Mouse (Mus musculus): ENCODE data around the gene Ccn2.
"Not testable (repeated sequence)": the region's sequence is repeated elsewhere in the genome, so short reads cannot be mapped to it uniquely, and the experiment has no call there.

The Ccn2 gene

GRCm38 (mm10) chr10:24603727-24604126, 8.5 kb downstream of the Ccn2 start:
- no peak for DNase-seq

- no peak for DNase-seq
These were observed 13.9 kb downstream of the Ccn2 start for GRCm38 (mm10) chr10:24609146-24609545.

- DNase-seq = no peak
These were observed 14.5 kb downstream of the Ccn2 start for GRCm38 (mm10) chr10:24609766-24610165.

- no peak for DNase-seq
These were observed 19.5 kb downstream of the Ccn2 start for GRCm38 (mm10) chr10:24614726-24615125.

GRCm38 (mm10) chr10:24615799-24616198, 20.6 kb downstream of the Ccn2 start:
- no peak for DNase-seq

GRCm38 (mm10) chr10:24616572-24616971, 21.3 kb downstream of the Ccn2 start:
- not testable (repeated sequence) for DNase-seq

- DNase-seq = peak; percentile 74
These were observed 26.3 kb downstream of the Ccn2 start for GRCm38 (mm10) chr10:24621572-24621971.

GRCm38 (mm10) chr10:24622586-24622985, 27.3 kb downstream of the Ccn2 start:
- peak; percentile 90 for DNase-seq

- DNase-seq = peak; percentile 95
These were observed 29.9 kb downstream of the Ccn2 start for GRCm38 (mm10) chr10:24625060-24625701.

GRCm38 (mm10) chr10:24627262-24627661, 32.0 kb downstream of the Ccn2 start:
- DNase-seq = no peak

- DNase-seq = no peak
These were observed 33.2 kb downstream of the Ccn2 start for GRCm38 (mm10) chr10:24628466-24628865.

GRCm38 (mm10) chr10:24629086-24629720, 34.0 kb downstream of the Ccn2 start:
- DNase-seq = peak; percentile 44

GRCm38 (mm10) chr10:24630469-24631081, 35.3 kb downstream of the Ccn2 start:
- peak; percentile 80 for DNase-seq

- DNase-seq = no peak
These were observed 35.9 kb downstream of the Ccn2 start for GRCm38 (mm10) chr10:24631122-24631521.

GRCm38 (mm10) chr10:24634288-24634687, 39.0 kb downstream of the Ccn2 start:
- DNase-seq = peak; percentile 69

GRCm38 (mm10) chr10:24635331-24635815, 40.1 kb downstream of the Ccn2 start:
- DNase-seq = peak; percentile 70

GRCm38 (mm10) chr10:24635884-24636283, 40.6 kb downstream of the Ccn2 start:
- DNase-seq = peak; percentile 33

- no peak for DNase-seq
These were observed 41.7 kb downstream of the Ccn2 start for GRCm38 (mm10) chr10:24636986-24637385.

- peak; percentile 44 for DNase-seq
These were observed 43.2 kb downstream of the Ccn2 start for GRCm38 (mm10) chr10:24638306-24639070.

GRCm38 (mm10) chr10:24639596-24639995, 44.4 kb downstream of the Ccn2 start:
- DNase-seq = peak; percentile 19

- no peak for DNase-seq
These were observed 45.1 kb downstream of the Ccn2 start for GRCm38 (mm10) chr10:24640186-24640875.

- DNase-seq = no peak
These were observed 46.3 kb downstream of the Ccn2 start for GRCm38 (mm10) chr10:24641416-24642140.

Data from lung, postnatal 36 days (tissue).